Mouse (Mus musculus): ENCODE measurements around the gene Tldc1. TPM values are rescaled to one million over a fixed set of nuclear protein-coding genes. Genes with fewer than 3 reads are reported as not detected.
A peak's percentile ranks its signal among the peaks of the same experiment; 100 is the strongest.

The Tldc1 gene
- polyA plus RNA-seq, 1 experiment from 2014 or later = 10.3 TPM

DNA sequence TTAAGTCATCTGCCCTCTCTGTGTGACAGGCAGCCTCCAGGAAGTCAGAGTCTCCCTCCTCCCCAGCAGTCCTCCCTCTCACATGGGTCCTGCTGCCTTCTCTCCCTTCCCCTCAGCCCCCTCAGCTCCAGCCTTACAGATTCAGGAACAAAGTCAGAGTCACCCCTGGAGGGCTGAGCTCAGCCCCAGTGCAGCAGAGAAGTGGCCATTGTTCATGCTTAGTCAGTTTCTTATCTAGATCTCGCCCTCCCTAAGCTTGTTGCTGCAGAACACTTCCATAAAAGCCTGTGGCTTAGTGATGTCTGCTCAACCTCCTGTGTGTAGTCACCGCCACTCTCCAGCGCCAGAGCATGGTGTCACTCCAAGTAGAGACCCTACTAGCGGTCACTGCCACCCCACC is 33.6 kb downstream of the Tldc1 start:
- H3K36me3 ChIP-seq (ENCODE audit: control insufficient read depth, insufficient read depth, low read length) = no peaks in the 10 kb centered on the region
- WGBS = 86% methylated on average over 4 of the region's 4 CpGs
- no peak overlapping the region for H3K4me3 ChIP-seq (ENCODE audit: low read depth, low read length)
- ATAC-seq (ENCODE audit: insufficient read depth, low FRiP score, low TSS enrichment) (no peak), DNase-seq (ENCODE audit: low spot score) (no peak)
- no peak overlapping the region for H3K9ac ChIP-seq (ENCODE audit: low read length)
- no peaks in the 10 kb centered on the region for H3K9me3 ChIP-seq (ENCODE audit: control insufficient read depth, low read length)
- H3K27me3 ChIP-seq (ENCODE audit: control insufficient read depth, insufficient read depth, low read length) = no peaks in the 10 kb centered on the region
- H3K4me2 ChIP-seq (ENCODE audit: low read depth) = no peak overlapping the region
- H3K4me1 ChIP-seq (ENCODE audit: control insufficient read depth, insufficient read depth, low read length) = no peaks in the 10 kb centered on the region
- H3K27ac ChIP-seq (ENCODE audit: low read depth, low read length) = no peak overlapping the region

DNA sequence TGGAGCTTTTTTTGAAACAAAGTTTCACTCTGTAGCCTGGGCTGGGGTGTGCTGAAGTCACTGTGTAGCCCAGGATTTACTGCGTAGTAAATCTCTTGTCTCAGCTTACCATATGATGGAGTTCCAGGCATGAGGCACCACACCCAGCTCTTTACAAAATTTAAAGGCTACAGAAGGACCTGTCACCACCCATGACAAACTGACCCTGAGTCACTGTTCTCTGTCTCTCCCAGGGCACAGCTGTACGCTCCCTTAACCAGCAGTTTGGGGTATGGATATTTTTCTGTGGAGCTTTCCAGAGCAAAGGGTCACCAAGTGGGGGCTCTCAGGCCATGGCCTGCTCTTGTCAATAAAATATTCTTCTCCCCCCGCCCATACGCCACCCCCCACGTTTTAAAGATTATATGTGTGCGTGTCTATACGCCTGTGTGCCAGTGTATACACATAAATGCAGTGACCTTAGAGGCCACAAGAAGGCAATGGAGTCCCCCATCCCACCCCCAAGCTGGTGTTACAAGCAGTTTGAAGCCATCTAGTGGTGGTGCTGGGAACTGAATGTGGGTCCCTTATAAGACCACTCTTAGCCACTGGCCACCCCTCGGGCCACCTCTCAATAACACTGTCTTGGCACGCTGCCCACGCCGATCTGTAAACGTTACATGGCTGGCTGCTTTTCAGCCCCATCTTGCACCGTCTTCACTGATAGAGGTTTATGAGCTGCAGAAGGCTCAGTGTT is 34.8 kb downstream of the Tldc1 start:
- H3K4me2 ChIP-seq (ENCODE audit: low read depth) = no peak overlapping the region
- DNase-seq (ENCODE audit: low spot score) (peak; percentile 69), ATAC-seq (ENCODE audit: insufficient read depth, low FRiP score, low TSS enrichment) (no peak)
- H3K36me3 ChIP-seq (ENCODE audit: control insufficient read depth, insufficient read depth, low read length) = no peaks in the 10 kb centered on the region
- H3K4me3 ChIP-seq (ENCODE audit: low read depth, low read length) = no peak overlapping the region
- H3K9ac ChIP-seq (ENCODE audit: low read length) = no peak overlapping the region
- no peaks in the 10 kb centered on the region for H3K4me1 ChIP-seq (ENCODE audit: control insufficient read depth, insufficient read depth, low read length)
- H3K27ac ChIP-seq (ENCODE audit: low read depth, low read length) = no peak overlapping the region
- H3K9me3 ChIP-seq (ENCODE audit: control insufficient read depth, low read length) = no peaks in the 10 kb centered on the region
- H3K27me3 ChIP-seq (ENCODE audit: control insufficient read depth, insufficient read depth, low read length) = no peaks in the 10 kb centered on the region
- 50% methylated on average over 13 of the region's 13 CpGs for WGBS

DNA sequence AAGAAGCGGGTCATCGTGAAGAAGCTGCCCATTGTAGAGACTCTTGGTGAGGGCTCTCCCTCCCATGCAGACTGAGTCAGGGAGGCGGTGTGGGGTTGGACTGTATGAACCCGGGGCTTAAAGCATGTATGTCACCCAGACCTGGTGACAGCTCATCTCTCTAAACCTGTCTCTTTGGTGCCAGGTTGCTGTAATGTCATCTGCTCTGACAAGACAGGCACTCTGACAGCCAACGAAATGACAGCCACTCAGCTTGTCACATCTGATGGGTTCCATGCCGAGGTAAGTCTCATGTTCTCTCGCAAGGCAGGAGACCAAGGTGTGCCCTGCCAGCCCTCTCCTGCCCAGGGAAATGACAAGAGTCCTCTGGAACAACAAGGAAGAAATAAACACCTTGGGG is 35.8 kb downstream of the Tldc1 start:
- 91% methylated on average over 7 of the region's 7 CpGs for WGBS
- Histone ChIP-seq H3K36me3 (ENCODE audit: control insufficient read depth, insufficient read depth, low read length) (no peaks in the 10 kb centered on the region), H3K27ac (ENCODE audit: low read depth, low read length) (no peak overlapping the region), H3K9ac (ENCODE audit: low read length) (no peak overlapping the region), H3K4me3 (ENCODE audit: low read depth, low read length) (no peak overlapping the region), H3K4me1 (ENCODE audit: control insufficient read depth, insufficient read depth, low read length) (no peaks in the 10 kb centered on the region), H3K4me2 (ENCODE audit: low read depth) (no peak overlapping the region), H3K9me3 (ENCODE audit: control insufficient read depth, low read length) (no peaks in the 10 kb centered on the region), H3K27me3 (ENCODE audit: control insufficient read depth, insufficient read depth, low read length) (no peaks in the 10 kb centered on the region)
- ATAC-seq (ENCODE audit: insufficient read depth, low FRiP score, low TSS enrichment) (no peak), DNase-seq (ENCODE audit: low spot score) (no peak)

DNA sequence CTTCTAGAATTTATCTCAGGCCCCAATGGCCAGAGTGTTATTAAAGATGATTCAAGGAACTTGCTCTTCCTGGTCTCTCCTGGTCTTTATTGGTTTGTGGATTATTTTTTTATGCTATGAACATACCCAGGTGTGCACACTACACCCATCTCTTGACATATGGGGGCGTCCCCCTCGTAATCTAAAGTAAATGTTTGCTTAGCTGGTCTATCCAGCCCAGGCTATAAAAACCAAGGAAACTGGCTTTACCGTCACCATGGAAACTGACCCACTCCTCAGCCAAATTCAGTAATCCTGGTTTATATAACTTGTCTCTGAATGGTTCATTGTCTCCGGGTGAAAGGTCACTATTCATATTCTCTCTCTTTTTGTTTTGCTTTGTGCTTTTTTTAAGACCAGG is 37.6 kb downstream of the Tldc1 start:
- H3K27ac ChIP-seq (ENCODE audit: low read depth, low read length) = no peak overlapping the region
- no peaks in the 10 kb centered on the region for H3K27me3 ChIP-seq (ENCODE audit: control insufficient read depth, insufficient read depth, low read length)
- ATAC-seq (ENCODE audit: insufficient read depth, low FRiP score, low TSS enrichment) (no peak), DNase-seq (ENCODE audit: low spot score) (no peak)
- no peak overlapping the region for H3K4me2 ChIP-seq (ENCODE audit: low read depth)
- WGBS = 69% methylated on average over 4 of the region's 4 CpGs
- H3K9ac ChIP-seq (ENCODE audit: low read length) = no peak overlapping the region
- no peaks in the 10 kb centered on the region for H3K4me1 ChIP-seq (ENCODE audit: control insufficient read depth, insufficient read depth, low read length)
- no peak overlapping the region for H3K4me3 ChIP-seq (ENCODE audit: low read depth, low read length)
- H3K9me3 ChIP-seq (ENCODE audit: control insufficient read depth, low read length) = no peaks in the 10 kb centered on the region
- H3K36me3 ChIP-seq (ENCODE audit: control insufficient read depth, insufficient read depth, low read length) = no peaks in the 10 kb centered on the region

DNA sequence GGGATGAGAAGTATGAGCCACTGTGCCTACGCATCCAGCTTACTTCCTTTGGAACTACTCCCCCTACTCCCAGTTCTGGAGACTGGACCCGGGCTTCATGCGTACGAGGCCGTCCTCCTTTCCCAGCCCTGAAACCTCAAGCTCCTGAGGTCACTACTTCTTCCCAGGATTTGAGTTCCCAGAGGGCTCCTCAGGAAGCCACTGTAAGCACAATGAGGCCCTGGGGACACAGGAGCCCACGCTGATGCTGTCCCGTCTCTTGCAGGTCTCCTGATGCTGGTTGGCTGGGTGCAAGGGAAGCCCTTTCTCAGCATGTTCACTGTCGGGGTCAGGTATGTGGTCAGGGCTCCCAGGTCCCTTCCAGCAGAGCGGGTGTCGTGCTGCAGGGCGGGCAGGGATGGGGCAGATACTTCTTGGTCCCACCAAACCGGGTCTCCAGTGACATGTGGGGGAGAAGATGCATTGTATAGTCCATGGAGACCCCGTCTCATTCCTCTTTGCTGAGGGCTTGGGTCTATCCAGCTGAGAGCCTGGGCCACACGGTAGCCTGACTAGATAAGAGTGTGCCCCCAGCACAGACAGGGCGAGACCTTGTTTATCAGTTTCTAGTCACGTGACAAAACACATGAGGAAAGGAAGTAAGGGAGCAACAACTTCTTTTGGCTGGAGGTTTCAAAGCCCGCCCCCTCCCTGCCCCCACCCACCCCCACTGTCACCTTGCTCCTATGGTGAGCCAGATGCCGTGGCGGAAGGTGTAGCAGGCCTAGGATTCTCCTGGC is 39.9 kb downstream of the Tldc1 start:
- WGBS = 82% methylated on average over 19 of the region's 19 CpGs
- Histone ChIP-seq H3K27me3 (ENCODE audit: control insufficient read depth, insufficient read depth, low read length) (no peaks in the 10 kb centered on the region), H3K9ac (ENCODE audit: low read length) (no peak overlapping the region), H3K4me1 (ENCODE audit: control insufficient read depth, insufficient read depth, low read length) (no peaks in the 10 kb centered on the region), H3K9me3 (ENCODE audit: control insufficient read depth, low read length) (no peaks in the 10 kb centered on the region), H3K4me2 (ENCODE audit: low read depth) (no peak overlapping the region), H3K36me3 (ENCODE audit: control insufficient read depth, insufficient read depth, low read length) (no peaks in the 10 kb centered on the region), H3K4me3 (ENCODE audit: low read depth, low read length) (no peak overlapping the region), H3K27ac (ENCODE audit: low read depth, low read length) (no peak overlapping the region)
- ATAC-seq (ENCODE audit: insufficient read depth, low FRiP score, low TSS enrichment) = no peak
- DNase-seq (ENCODE audit: low spot score) = no peak

DNA sequence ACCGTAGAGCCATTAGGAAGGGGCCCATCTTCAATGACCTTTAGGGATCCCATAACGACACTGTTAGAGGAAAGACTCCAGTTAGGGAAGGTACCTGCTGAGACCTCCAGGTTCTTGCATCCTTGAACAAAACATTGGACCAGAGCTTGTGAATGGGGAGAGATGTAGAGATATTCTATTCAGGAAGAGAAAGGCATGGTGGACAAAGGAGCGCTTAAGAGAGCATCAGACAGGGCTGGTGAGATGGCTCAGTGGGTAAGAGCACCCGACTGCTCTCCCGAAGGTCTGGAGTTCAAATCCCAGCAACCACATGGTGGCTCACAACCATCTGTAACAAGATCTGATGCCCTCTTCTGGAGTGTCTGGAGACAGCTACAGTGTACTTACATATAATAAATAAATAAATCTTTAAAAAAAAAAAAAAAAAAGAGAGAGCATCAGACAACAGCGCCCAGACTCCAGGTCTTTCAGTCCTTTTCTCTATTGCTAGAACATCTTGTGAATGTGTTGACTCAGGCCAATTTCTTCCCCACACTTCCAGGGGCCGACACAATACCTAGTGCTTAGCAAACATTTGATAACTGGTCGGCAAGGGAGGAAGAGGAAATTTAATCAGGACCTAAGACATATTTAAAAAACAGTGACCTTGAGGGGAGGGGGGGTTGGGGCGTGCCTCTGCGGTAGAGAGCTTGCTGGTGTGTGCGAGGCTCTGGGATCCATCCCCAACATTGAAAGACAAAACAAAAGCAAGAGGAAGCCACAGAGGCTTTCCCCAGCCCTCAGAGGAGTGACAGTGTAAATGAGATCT is 40.9 kb downstream of the Tldc1 start:
- 81% methylated on average over 11 of the region's 11 CpGs for WGBS

DNA sequence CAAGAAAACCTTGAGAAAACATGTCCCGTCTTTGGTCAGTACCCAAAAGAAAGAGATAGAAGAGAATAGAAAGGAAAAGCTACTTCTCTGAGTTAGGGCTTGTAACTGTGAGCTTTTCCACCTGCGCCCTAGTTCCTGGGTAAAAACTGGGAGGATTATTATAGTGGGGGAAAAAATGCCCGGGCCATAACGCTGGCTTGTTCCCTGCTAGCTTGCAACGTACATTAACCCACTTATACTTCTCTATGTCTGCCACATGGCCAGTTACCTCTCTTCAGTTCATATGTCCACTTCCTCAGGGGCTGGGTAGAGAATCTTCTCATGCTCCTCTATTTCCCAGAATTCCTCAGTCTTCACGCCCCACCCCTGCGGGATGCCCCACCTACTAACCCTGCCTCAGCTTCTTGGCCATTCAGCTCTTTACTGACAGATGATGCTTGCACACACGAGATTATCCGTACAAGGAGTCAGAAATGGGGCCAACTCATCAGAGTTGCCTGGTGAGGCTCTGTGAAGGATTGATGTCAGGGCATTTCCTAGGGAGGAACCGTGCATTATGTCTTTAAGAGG is 41.8 kb downstream of the Tldc1 start:
- Histone ChIP-seq H3K4me1 (ENCODE audit: control insufficient read depth, insufficient read depth, low read length) (no peaks in the 10 kb centered on the region), H3K27ac (ENCODE audit: low read depth, low read length) (no peak overlapping the region), H3K9me3 (ENCODE audit: control insufficient read depth, low read length) (no peaks in the 10 kb centered on the region), H3K4me3 (ENCODE audit: low read depth, low read length) (no peak overlapping the region), H3K27me3 (ENCODE audit: control insufficient read depth, insufficient read depth, low read length) (no peaks in the 10 kb centered on the region), H3K9ac (ENCODE audit: low read length) (no peak overlapping the region), H3K36me3 (ENCODE audit: control insufficient read depth, insufficient read depth, low read length) (no peaks in the 10 kb centered on the region), H3K4me2 (ENCODE audit: low read depth) (no peak overlapping the region)
- no peak for ATAC-seq (ENCODE audit: insufficient read depth, low FRiP score, low TSS enrichment)
- WGBS = 86% methylated on average over 10 of the region's 10 CpGs
- no peak for DNase-seq (ENCODE audit: low spot score)

More for the DNA sequence above, 40.9 kb downstream of the Tldc1 start:
- no peak for DNase-seq (ENCODE audit: low spot score)
- Histone ChIP-seq H3K4me2 (ENCODE audit: low read depth) (no peak overlapping the region), H3K36me3 (ENCODE audit: control insufficient read depth, insufficient read depth, low read length) (no peaks in the 10 kb centered on the region), H3K9me3 (ENCODE audit: control insufficient read depth, low read length) (no peaks in the 10 kb centered on the region), H3K9ac (ENCODE audit: low read length) (no peak overlapping the region), H3K27me3 (ENCODE audit: control insufficient read depth, insufficient read depth, low read length) (no peaks in the 10 kb centered on the region), H3K27ac (ENCODE audit: low read depth, low read length) (no peak overlapping the region), H3K4me3 (ENCODE audit: low read depth, low read length) (no peak overlapping the region), H3K4me1 (ENCODE audit: control insufficient read depth, insufficient read depth, low read length) (no peaks in the 10 kb centered on the region)
- ATAC-seq (ENCODE audit: insufficient read depth, low FRiP score, low TSS enrichment) = no peak

DNA sequence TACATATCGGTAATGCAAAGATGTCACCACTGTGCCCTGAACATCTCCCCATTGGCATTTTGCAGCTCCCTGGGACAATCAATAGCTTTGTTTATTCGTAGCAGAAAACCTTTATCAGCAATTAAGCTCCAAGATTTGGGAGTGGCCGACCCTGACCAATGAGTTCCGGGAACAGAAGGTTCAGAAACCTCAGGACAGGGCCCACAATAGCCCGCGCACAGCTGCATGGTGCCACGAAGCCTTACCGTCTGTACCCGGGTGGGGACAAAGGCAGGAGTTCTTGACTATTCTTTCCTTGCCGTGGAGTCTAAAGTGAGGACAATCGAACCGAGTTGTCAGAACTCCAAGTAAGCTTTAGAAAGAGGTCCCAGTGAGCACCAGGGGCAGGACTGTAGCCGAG is 46.1 kb downstream of the Tldc1 start:
- Histone ChIP-seq H3K36me3 (ENCODE audit: control insufficient read depth, insufficient read depth, low read length) (no peaks in the 10 kb centered on the region), H3K9me3 (ENCODE audit: control insufficient read depth, low read length) (no peaks in the 10 kb centered on the region), H3K9ac (ENCODE audit: low read length) (no peak overlapping the region), H3K4me3 (ENCODE audit: low read depth, low read length) (no peak overlapping the region), H3K4me2 (ENCODE audit: low read depth) (no peak overlapping the region), H3K4me1 (ENCODE audit: control insufficient read depth, insufficient read depth, low read length) (no peaks in the 10 kb centered on the region; the same call in 1 of the 2 replicates), H3K27me3 (ENCODE audit: control insufficient read depth, insufficient read depth, low read length) (no peaks in the 10 kb centered on the region), H3K27ac (ENCODE audit: low read depth, low read length) (no peak overlapping the region)
- 83% methylated on average over 13 of the region's 13 CpGs for WGBS
- ATAC-seq (ENCODE audit: insufficient read depth, low FRiP score, low TSS enrichment) (no peak), DNase-seq (ENCODE audit: low spot score) (no peak)
